Mouse (Mus musculus): Measurements from ENCODE around the gene Slc25a39.

Slc25a39 gene

GRCm38 (mm10) chr11:102394421-102395124, 13.2 kb downstream of the Slc25a39 start:
- WGBS, result 33% methylated on average over 9 of the region's 9 CpGs

- WGBS, result 4% methylated on average over 17 of the region's 17 CpGs
These were observed 13.9 kb downstream of the Slc25a39 start for GRCm38 (mm10) chr11:102393719-102394420.

- WGBS, result 1% methylated on average over 33 of the region's 34 CpGs
These were observed 14.5 kb downstream of the Slc25a39 start, which contains the start of gene Rundc3a for GRCm38 (mm10) chr11:102393238-102393634. Rundc3a (plus strand) TSS chr11:102393403.

- WGBS, result 18% methylated on average over 15 of the region's 15 CpGs
These were observed 15.1 kb downstream of the Slc25a39 start for GRCm38 (mm10) chr11:102392441-102393237.

- WGBS, result 87% methylated on average over 4 of the region's 5 CpGs
These were observed 18.3 kb downstream of the Slc25a39 start for GRCm38 (mm10) chr11:102389436-102389835.

GRCm38 (mm10) chr11:102386121-102386520, 21.6 kb downstream of the Slc25a39 start:
- WGBS, result 72% methylated on average over 5 of the region's 5 CpGs

GRCm38 (mm10) chr11:102385075-102385474, 22.7 kb downstream of the Slc25a39 start:
- 46% methylated on average over 4 of the region's 4 CpGs for WGBS

- WGBS, result 30% methylated on average over 2 of the region's 2 CpGs
These were observed 23.3 kb downstream of the Slc25a39 start for GRCm38 (mm10) chr11:102384418-102384817.

- WGBS, result 94% methylated on average over 1 of the region's 1 CpGs
These were observed 24.2 kb downstream of the Slc25a39 start for GRCm38 (mm10) chr11:102383365-102384136.

GRCm38 (mm10) chr11:102382794-102383193, 25.0 kb downstream of the Slc25a39 start:
- WGBS, result 71% methylated on average over 3 of the region's 3 CpGs

GRCm38 (mm10) chr11:102381341-102382100, 26.2 kb downstream of the Slc25a39 start:
- 71% methylated on average over 4 of the region's 4 CpGs for WGBS

GRCm38 (mm10) chr11:102380091-102380490, 27.7 kb downstream of the Slc25a39 start:
- WGBS, result 71% methylated on average over 5 of the region's 5 CpGs

GRCm38 (mm10) chr11:102377186-102377585, 30.6 kb downstream of the Slc25a39 start:
- 63% methylated on average over 12 of the region's 12 CpGs for WGBS

GRCm38 (mm10) chr11:102376196-102376835, 31.4 kb downstream of the Slc25a39 start:
- WGBS, result 26% methylated on average over 8 of the region's 8 CpGs

GRCm38 (mm10) chr11:102375196-102376173, 32.3 kb downstream of the Slc25a39 start:
- WGBS, result 39% methylated on average over 23 of the region's 23 CpGs

- WGBS, result 91% methylated on average over 7 of the region's 7 CpGs
These were observed 33.5 kb downstream of the Slc25a39 start for GRCm38 (mm10) chr11:102374108-102374725.

GRCm38 (mm10) chr11:102373646-102374045, 34.1 kb downstream of the Slc25a39 start:
- WGBS, result 41% methylated on average over 2 of the region's 2 CpGs

- WGBS, result 69% methylated on average over 14 of the region's 14 CpGs
These were observed 34.8 kb downstream of the Slc25a39 start for GRCm38 (mm10) chr11:102372936-102373335.
